Mouse (Mus musculus) mouse trophoblast stem cell (cell line): ENCODE data around the gene Macrod1.

Source experiments
- in situ Hi-C, 2 experiments: fragments of 300-500 bp; cut with MseI, MboI; formaldehyde crosslinking; loops; 2 replicates in 1 of 2; 3 replicates in 1 of 2; pipeline ENCODE4 v1.15.1; 2025

Gene Macrod1

DNA sequence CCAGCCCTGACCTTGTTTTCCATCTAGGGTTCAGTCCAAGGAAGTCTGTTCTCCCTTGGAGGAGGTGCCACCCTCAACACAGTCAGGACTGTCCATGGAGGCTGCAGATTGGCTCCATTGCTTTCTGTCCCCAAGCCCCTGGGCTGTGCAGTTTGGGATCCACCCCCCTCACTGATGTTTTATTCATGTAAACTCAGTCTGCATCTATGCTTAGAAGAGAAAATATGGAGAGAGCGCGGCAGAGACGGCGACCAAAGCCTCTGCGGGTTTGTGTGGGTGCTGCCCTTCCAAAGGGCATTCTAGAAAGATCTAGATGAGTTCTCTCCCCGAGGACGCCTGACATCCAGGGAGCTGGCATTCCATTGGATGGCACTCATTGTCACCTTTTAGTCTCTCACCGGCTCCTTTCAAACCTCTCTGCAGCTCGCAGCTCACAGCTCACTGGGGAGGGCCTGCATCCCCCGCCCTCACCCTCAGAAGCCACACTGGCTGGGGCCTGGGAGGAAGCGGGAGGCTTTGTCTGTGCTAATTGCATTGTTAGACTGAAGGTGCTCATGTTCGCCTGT is 84.3 kb downstream of the Macrod1 start:
- in situ Hi-C loops: no loop called here

DNA sequence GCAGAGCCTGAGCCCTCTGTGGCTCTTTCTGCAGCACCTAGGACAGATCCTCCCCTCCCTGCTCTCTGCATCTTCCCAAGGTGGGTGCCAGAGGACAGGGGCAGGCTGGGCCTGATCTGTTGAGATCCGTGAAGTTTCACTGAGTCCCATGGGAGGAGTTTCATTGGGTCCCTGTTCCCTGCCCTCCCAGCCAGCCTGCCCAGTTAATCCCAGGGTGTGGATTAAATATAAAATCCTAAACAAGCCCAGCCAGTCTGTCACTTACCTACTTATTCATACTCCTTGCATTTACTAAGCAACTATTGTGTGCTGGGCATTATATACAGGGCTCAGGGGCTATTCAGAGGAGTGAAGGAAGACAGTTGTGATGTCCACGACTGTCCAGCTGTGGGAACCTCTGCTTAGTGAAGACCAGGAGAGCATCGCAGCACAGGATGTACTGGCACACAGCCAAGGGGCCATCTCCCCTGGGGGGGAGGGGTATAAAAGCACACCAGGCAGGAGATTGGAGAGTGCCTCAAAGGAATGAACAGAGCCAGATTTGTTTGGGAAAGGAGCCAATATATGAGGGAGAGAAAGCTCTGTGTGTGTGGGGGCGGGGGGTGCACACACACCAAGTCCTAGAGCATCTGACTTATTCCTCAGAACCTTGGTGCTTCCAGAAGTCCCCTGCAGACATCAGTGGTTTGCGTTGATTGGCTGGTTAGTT is 85.8 kb downstream of the Macrod1 start:
- in situ Hi-C loops: no loop called here

DNA sequence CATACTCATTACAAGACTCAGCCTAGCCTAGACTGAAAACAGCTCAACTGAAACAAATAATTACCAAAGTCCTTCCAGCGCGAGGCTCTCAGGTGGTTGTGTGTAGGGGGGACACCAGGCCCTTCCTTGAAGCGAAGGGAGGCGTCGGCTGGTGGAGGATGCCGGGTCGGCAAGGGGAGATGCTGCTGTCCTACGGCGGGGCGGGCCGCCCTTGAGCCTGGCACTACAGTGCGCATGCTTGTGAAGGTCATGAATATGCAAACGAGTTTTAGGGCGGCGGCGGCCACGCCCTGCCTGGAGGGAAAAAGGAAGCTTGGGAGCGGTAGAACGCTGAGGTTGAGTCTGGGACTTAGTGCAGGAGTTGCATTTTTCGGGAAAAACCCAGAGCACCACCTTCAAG is 87.2 kb downstream of the Macrod1 start:
- in situ Hi-C loops: no loop called here

DNA sequence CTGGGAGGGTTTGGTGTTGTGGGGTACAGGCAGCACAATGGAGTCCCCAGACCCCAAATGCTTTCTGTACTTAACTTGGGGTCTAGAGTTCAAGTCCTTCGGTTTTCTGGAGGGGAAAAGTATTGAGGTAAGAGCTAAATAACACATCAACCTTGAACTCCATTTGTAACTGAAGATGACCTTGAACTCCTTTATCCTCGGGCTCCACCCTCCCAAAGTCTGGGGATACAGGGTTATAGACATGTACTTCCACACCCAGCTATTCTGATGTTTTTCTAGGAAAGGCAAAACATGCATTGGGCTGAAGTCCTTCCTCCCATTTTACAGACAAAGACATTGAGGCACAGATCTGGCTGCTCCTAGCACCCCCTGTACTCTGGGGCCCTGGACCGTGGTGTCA is 87.8 kb downstream of the Macrod1 start:
- in situ Hi-C loops: no loop called here

DNA sequence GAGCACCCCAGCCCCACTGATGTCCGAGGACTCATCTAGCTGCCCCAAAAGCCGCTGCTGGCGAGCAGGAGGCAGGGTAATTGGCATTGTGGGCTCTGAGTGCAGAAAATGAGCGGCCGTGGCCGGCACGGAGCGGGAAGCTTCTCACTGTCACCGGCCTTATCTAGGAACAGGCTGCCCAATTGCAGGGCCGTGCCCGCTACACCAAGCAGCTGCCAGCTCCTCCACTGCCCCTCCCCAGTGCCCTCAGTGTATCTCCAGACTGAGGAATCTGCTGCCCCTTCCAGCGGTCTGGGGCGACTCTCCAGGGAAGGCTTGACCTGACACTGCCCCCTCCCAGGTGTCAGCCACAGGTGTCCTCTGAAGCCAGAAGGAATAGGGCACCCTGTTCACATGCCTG is 89.8 kb downstream of the Macrod1 start:
- in situ Hi-C loops: no loop called here

DNA sequence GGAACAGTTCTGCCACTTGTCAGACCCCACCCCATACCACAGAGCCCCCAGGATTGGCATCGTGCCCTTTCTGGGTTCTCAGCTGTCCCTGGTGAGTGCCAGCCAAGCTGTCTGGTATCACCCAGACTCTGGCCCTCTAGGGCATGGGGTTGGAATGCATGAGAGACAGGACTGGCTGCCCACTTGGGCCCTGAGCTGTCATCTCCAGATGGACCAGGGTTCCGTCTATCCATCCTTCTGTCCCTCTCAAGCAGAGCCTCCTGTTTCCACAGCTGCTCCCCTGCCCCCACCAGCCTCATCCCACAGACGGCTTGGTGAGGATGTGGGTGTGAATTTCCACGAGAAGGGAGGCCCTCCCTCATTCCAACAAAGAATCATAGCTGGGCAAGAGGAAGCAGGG is 91.5 kb downstream of the Macrod1 start:
- in situ Hi-C loops: no loop called here

DNA sequence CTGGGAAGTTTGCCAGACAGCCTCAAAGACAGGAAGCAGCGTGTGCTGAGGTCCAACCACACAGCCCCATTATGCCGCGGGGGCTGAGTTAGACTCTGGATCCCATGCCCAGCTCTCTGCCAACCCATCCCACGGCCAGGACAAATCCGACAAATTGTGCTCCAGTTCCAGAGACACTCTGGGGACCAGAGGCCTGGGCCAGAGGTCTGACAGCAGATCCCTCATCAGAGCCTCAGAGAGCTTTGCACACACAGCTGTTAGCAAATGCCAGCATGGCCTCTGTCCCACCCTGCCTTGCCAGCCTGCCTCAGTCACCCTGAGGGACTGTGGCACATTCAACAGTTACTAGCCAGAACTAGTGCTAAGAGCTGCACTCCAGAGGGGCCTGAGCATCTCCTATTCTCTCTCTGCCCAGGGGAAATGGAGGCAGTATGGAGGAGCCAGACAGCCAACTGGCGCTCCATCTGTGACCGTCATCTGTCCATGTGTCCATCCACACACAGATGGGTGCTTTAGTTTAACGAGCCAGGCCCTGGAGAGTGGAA is 92.0 kb downstream of the Macrod1 start:
- in situ Hi-C loops: no loop called here

DNA sequence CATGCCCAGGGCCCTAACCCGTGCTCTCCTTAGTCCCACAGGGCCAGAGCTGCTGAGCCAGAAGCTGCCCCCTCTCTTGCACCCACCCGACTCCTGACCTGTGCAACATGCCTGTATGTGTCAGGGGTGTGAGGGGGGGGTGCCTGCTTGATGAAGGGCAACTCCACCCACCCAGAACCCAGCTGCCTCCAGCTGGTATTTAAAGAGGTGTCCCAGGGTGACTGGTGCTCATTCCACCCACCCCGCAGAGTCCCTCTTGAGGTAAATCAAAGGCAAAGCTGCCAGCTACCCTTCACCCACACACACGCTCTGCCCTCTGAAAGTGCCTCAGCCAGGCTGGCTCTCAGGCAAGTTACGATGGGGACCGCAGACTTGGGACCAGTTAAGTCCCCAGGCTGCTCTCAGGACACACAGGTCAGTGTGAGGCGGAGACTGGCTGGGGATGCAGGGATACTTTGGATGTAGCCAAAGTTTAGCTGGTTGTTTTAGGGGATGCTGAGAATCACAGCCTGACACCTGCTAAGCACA is 92.6 kb downstream of the Macrod1 start:
- in situ Hi-C loops: no loop called here

DNA sequence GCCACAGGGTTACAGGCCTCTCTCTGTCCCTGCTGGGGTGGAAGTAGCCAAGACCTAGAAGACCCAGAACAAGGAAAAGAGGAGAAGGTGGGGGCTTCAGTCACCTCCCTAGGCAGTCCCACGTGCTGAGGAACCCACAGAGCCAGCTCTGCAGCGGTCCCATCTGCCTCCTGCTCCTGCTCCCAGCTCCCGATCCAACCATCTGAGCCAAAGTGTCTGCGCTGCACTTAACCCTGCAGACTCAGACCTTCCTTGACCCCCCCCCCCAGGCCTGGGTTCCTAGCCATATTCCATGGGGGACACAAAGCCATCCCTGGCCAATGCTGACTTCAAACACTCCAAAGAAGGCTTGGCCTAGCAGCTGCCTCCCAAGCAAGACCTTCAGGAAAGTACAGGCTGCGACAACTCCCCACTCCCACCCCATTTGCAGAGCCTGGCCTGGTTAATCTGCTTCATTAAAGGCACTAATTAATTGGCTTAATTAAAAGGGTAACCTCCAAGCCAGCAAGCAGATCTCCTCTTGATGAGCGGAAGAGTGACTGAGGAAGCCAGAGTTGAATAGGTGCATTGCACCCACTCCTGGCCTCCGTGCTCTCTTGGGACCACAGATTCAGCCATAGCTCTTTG is 94.8 kb downstream of the Macrod1 start:
- in situ Hi-C loops: no loop called here

DNA sequence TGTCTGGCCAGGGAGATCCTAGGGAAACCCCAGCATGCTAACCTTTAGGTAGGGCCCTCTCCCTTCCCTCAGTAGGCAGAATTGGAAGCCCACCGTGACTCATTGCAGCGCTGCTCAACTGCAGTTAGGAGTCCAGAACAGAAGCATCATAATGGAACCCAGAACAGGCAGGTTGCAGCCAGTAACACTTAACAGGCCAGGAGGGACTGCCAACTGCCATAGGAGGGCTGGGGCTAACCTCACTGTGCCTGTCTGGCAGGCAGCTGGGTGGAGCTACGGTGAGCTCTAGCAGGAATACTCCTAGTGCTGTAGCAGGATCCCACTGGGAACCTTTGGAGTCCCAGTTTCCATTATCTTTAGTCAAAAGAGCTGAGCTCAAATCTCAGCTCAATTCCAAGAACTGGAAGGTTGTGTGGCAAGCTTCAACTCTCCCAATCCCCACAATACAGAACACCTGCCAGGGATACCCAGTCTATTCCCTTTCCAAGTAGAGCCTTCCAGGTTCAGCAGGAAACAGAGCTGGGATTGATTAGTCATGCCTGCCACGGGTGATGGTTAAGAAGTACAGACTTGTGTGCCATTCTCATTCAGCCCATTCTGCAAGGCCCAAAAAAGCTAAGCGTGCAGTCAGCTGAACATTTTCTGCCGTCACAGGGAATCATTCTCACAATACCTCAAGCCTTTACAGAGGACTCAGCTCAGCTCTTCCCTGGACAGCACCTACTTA is 95.5 kb downstream of the Macrod1 start:
- in situ Hi-C loops: no loop called here

DNA sequence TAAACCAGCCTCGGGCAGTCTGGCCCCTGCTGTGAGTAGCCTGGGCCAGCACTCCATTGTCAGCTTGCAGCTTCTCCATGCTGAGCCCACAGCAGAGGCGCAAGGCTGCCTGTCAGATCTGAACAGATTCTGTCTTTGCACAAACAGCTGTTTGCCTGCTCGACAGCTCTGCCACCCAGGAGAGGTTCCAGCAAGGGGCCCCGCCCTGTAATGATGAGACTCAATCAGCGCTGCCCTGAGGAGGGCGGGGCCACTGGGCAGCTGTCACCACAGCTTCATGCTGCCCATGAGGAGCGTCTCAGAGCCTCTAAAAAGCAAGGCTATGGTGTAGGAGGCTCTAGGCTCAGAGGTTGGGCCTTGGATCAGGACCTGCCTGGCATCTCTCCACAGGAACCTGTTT is 96.6 kb downstream of the Macrod1 start:
- in situ Hi-C loops: no loop called here

DNA sequence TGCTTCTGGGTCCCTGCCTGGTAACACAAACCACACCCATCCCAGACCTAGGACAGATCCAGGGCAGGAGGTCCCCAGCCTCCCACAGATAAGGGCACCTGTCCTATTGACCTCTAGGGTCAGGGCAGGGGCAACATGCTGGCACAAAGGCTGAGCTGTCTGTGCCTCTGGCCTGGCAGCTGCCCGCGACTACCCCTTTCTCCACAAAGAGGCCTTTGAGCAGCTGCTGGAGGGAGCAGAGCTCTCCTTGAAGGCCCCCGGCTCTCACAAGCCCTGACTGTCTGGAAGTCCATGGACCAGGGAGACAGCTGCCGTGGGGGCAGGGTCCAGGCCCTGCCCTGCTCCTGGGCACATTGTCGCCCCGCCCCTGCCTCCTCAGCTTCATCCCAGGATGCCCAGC is 98.6 kb downstream of the Macrod1 start:
- in situ Hi-C loops: no loop called here

DNA sequence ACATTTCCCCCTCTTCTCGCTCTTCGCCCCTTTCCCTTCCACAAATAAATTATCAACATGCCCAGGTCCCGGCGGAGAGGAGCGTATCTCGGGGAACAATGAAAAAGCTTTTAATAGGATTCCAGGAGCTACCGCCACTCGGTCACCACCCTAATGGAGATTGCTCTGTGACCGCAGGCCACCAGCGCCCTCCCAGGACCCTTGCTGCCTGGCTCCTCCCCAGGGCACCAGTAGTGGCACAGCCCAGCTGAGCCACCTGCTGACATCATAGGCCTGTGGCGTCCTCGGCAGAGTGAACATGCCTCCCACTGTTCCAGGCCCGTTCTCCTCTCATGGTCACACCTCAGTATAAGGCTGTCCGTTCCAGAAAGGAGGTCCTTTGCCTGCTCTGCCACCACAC is 101.1 kb downstream of the Macrod1 start:
- in situ Hi-C loops: no loop called here

DNA sequence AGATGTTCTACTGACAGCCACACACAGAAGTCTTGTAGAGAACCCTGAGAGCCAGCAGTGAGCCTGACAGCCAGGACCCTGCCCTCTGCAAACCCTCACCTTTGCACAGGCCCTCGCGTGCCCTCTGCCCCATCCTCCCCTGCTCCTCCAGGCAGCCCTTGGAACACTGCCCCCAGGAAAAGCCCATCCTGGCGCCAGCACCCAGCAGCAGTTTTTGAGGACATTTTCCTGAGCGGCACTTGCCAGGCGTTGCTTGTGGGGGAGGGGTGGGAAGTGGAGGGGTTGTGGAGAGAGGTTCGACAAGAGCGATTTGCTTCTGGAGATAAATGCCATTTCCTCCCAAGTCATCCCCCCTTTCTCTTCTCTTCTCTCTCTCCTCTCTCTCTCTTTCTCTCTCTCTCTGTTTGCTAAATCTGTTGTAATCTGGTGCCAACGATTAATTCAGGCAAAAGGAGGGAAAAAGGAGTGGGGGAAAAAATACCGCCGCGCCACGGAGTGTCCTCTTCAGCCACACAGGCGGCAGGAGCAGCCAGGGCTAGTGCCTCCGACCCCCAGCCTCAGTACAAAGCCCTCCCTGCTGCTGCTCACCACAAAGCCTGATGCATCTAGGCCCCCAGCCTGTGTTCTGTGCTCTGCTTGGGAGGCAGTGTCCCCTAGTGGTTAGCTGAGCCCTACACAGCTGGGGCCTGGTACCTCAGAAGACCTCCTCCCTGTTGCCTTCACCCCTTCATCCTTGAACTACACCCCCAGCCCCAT is 103.7 kb downstream of the Macrod1 start:
- in situ Hi-C loops: no loop called here

DNA sequence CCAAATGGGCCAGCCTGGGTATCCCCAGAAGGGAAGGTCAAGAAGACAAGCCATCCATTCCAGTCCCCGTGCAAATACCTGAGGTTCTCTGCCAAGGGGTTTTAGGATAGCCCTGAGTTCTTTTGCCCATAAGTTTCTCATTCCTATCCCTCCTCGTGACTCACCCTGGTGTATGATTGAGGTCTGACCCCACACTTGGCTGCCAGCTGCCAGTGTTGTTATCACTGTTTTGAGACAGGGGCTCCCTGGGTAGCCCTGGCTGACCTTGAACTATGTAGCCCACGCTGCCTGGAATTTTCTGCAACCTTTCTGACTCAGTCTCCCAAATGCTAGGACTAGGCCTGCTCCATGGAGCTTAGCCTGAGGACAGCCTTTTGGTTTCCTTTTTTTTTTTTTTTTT is 104.5 kb downstream of the Macrod1 start:
- in situ Hi-C loops: no loop called here

DNA sequence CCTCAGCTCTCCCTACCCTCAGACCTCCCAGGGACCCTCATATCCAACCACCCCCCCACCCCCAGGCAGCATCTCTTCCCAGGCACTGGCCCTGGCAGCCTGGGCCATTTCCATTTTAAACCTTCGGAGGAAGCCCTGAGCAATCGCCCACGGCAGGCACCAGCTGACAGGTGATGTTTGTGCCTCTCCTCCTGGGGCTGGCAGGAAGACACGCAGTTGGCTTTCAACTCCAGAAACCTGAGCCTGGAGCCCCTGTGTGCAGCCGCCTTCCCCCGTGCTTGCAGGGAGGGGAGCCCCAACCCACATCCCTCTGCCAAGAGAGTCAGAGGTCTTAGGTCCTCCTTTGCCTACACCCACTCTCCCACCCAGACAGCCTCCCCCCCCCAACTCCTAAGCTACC is 107.6 kb downstream of the Macrod1 start:
- in situ Hi-C loops: no loop called here

DNA sequence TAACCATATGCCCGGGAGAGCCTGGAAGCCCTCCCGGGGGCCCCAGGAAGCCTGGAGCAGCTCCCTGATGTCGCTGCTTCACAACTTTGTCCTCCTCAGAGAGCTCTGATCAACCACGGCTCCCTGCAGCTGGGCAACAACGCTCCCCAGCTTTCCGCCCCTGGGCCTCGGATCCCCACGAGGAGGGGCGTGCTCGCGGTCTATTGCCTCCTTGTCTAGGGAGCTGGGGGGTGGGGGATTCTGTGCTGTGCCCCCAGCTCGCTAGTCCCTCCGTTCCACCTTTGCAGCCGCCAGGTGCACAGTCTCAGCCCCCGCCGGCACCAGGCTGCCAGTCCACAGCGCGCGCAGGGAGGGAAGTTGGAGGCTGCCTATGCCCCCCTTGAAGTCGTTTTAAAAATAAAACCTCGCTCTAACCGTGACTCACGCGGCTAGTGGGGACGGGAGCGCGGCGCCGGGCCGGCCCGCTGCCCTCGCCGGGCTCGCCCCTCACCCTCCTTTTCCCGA is 108.3 kb downstream of the Macrod1 start:
- in situ Hi-C loops: no loop called here

DNA sequence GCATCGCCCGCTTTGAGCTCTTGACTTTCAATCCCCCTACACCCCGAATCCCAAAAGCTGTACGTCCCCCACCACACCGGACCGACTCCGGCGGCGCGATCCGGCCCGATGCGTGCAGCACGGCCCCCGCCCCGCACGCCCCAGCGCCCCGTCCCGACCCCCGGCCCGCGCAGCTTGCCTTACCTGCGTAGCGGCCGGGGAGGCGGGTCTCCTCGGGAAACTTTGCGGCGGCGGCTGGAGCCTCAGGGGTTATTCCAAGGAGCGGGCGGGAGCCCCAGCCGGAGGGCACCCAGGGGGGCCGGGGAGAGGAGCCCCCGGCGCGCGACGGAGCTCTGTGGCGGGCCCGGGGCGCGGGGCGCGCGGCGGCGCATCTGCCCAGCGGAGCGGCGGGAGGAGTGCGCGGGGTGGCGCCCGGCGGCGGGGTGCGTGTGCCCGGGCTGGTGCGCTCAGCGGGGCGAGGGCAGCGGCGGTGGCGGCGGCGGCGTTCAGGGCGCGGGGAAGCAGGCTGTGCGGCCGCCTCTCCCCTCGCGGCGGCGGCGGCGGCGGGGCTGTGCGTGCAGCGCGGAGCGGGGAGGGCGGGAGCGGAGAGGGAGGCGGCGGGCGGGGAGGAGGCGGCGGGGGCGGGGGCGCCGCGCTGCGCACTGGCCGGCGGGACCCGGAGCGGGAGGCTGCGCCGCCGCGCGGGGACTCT is 109.0 kb downstream of the Macrod1 start:
- in situ Hi-C loops: no loop called here

DNA sequence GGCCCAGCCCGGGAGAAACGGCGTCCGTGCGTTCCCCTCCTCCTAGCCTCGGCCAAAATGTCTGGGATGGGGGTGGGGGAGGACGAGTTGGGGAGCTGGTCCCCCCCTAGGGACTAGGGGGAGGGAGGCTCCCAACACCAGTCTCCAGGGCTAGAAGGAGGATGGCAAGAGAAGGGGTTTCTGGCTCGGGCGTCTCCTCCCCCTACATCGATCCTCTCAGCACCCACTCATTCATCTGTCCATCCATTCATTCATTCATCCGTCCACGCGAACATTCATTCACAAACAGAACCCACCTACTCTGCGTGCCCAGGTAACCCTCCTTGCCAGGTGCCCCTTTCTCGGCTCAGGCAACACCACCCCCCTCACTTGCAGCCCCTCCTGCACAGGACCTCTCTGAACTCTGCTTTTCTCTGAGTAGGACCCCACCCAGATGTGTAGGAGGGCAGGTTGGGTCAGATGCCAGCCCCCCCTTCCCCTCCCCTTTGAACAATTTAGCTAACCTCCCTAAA is 109.6 kb downstream of the Macrod1 start:
- in situ Hi-C loops: no loop called here

DNA sequence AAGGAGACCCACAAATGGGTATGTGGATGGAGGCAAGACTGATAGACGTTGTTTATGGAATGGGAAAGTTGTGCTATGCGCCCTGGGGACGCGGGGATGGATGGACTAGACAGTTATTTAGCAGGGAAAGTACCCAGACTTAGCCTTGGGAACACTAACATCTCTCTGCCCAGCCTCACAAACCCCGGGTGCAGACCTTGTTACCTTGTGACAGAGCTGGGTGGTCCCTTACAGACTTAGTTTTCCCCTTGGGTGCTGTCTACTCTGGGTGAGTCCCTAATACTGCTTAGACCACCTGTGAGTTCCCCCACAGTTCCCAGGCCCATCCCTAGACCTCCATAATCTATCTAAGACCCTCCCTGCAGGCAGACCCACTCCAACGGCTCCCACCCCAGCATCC is 110.2 kb downstream of the Macrod1 start:
- in situ Hi-C loops: no loop called here
